Mouse (Mus musculus) left cerebral cortex, postnatal 4 days (tissue): Measurements from ENCODE around the gene Ccdc80. TPM values are rescaled to one million over a fixed set of nuclear protein-coding genes. Genes with fewer than 3 reads are reported as not detected.

Source experiments
- DNase-seq: peaks from one replicate; pipeline ENCODE4 v3.0.0-alpha.2; 2022
- intact Hi-C: fragments of 180-260 bp; cut with DNase I; formaldehyde crosslinking; loops from one replicate; pipeline ENCODE4 v1.15.1; 2025
- total RNA-seq, 2 experiments: library from RNA; stranded (reverse); gene quantifications; 2 replicates each; pipeline ENCODE4 v1.2.3; 2021

The Ccdc80 gene
- 10 to 100 TPM; 12.8 to 14.5 TPM for total RNA-seq

- intact Hi-C loops = loop anchor here (5.0 kb wide), 2 partner anchors 326 to 351 kb away; partner anchors contain the start of gene Cd200r1
- no peak for DNase-seq
Observed at GRCm38 (mm10) chr16:45093137-45093731, at the start of gene Ccdc80. TSS of gene Ccdc80 (plus strand) at chr16:45093402.

- intact Hi-C loops = no loop called here
Observed at GRCm38 (mm10) chr16:45044844-45045243, 48.4 kb upstream of the Ccdc80 start.

GRCm38 (mm10) chr16:45057222-45057621 is 36.0 kb upstream of the Ccdc80 start:
- intact Hi-C loops = no loop called here
- no peak for DNase-seq

More at GRCm38 (mm10) chr16:45044844-45045243, 48.4 kb upstream of the Ccdc80 start:
- no peak for DNase-seq

GRCm38 (mm10) chr16:45057922-45058321 is 35.3 kb upstream of the Ccdc80 start:
- intact Hi-C loops = no loop called here
- no peak for DNase-seq

- DNase-seq = no peak
- intact Hi-C loops = no loop called here
Observed at GRCm38 (mm10) chr16:45061140-45061539, 32.1 kb upstream of the Ccdc80 start.

GRCm38 (mm10) chr16:45070383-45071083 is 22.7 kb upstream of the Ccdc80 start:
- intact Hi-C loops = no loop called here
- no peak for DNase-seq

GRCm38 (mm10) chr16:45071424-45071823 is 21.8 kb upstream of the Ccdc80 start:
- intact Hi-C loops = no loop called here
- DNase-seq = no peak

GRCm38 (mm10) chr16:45077517-45078080 is 15.6 kb upstream of the Ccdc80 start:
- DNase-seq = no peak
- intact Hi-C loops = no loop called here

- DNase-seq = no peak
- intact Hi-C loops = no loop called here
Observed at GRCm38 (mm10) chr16:45079322-45079721, 13.9 kb upstream of the Ccdc80 start.

GRCm38 (mm10) chr16:45088842-45089241 is 4.4 kb upstream of the Ccdc80 start:
- intact Hi-C loops = no loop called here
- DNase-seq = no peak

- intact Hi-C loops = loop anchor here (5.0 kb wide), 2 partner anchors 323 to 348 kb away; partner anchors contain the start of gene Cd200r1
- peak; percentile 82 for DNase-seq
Observed at GRCm38 (mm10) chr16:45090005-45090404, 3.2 kb upstream of the Ccdc80 start.

GRCm38 (mm10) chr16:45094136-45094756 is 1.0 kb downstream of the Ccdc80 start:
- no peak for DNase-seq
- intact Hi-C loops = loop anchor here (5.0 kb wide), 2 partner anchors 327 to 352 kb away; partner anchors contain the start of gene Cd200r1

- no peak for DNase-seq
- intact Hi-C loops = no loop called here
Observed at GRCm38 (mm10) chr16:45095030-45095429, 1.8 kb downstream of the Ccdc80 start.

GRCm38 (mm10) chr16:45095561-45096482 is 2.6 kb downstream of the Ccdc80 start:
- DNase-seq = peak; percentile 37
- intact Hi-C loops = no loop called here

- DNase-seq = no peak
- intact Hi-C loops = no loop called here
Observed at GRCm38 (mm10) chr16:45097467-45097866, 4.3 kb downstream of the Ccdc80 start.

- no peak for DNase-seq
- intact Hi-C loops = no loop called here
Observed at GRCm38 (mm10) chr16:45098186-45098885, 5.1 kb downstream of the Ccdc80 start.

GRCm38 (mm10) chr16:45098886-45099210 is 5.6 kb downstream of the Ccdc80 start:
- no peak for DNase-seq
- intact Hi-C loops = no loop called here

- intact Hi-C loops = no loop called here
Observed at GRCm38 (mm10) chr16:45100892-45101291, 7.7 kb downstream of the Ccdc80 start.

GRCm38 (mm10) chr16:45104993-45105392 is 11.8 kb downstream of the Ccdc80 start:
- intact Hi-C loops = no loop called here
- DNase-seq = no peak

More at GRCm38 (mm10) chr16:45100892-45101291, 7.7 kb downstream of the Ccdc80 start:
- no peak for DNase-seq
